Mouse (Mus musculus): ENCODE data around the gene 8030474K03Rik. TPM values are rescaled to one million over a fixed set of nuclear protein-coding genes. Genes with fewer than 3 reads are reported as not detected.

Gene 8030474K03Rik
- polyA plus RNA-seq, 1 experiment, result not detected

DNA sequence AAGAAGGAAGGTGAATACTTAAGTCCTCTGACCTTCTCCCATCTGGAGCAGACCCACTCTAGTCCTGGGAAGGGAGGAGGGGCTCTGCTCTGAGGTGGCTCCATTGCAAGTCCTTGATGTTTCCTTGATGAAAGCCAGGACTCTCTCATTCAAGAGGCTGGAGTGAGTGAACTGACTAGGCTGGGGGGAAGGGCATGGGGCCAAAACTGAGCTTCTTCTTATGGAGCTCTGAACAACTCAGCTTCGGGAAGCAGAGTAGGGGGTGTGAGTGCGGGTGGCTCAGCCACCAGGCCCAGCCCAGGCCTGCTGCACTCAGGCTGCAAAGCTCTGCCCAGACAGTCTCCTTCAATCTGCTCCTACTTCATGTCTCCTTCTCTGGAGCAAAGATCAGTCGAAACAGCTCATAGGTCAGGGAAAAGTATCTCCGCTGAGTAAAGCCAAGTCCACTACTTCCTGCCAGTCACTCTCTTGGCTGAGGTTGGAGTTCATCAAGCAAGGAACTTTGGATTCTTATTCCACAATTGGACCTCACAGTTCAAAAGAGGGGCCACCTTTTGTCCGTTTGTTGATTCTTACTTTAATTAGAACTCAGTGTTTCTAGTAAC, 52.8 kb downstream of the 8030474K03Rik start:
- H3K4me1 ChIP-seq (ENCODE audit: control insufficient read depth, insufficient read depth, insufficient read length), result no peaks in the 10 kb centered on the region; the same call in 1 of the 2 replicates
- no peak for TF ChIP-seq CTCF (IDR thresholded peaks at IDR 0.05; ENCODE audit: extremely low read depth, insufficient read depth, insufficient read length, insufficient replicate concordance)
- no peak for TF ChIP-seq POLR2A (IDR thresholded peaks at IDR 0.05; ENCODE audit: low read depth, low read length)
- DNase-seq (ENCODE audit: low read depth in 1 of 2, low spot score in 2 of 2), result no peak
- H3K27ac ChIP-seq (ENCODE audit: insufficient read depth, low read length), result no peak overlapping the region
- 84% methylated on average over 5 of the region's 5 CpGs for WGBS
- no peak overlapping the region for H3K4me3 ChIP-seq (ENCODE audit: extremely low read depth, insufficient read depth, insufficient read length)
- peaks cover 6% of the 10 kb centered on the region; the same call in 1 of the 2 replicates for H3K27me3 ChIP-seq (ENCODE audit: control insufficient read depth, insufficient read depth, low read length)
- no peaks in the 10 kb centered on the region for H3K36me3 ChIP-seq (ENCODE audit: control insufficient read depth, insufficient read depth, low read length)

Other genes with a start within 250 kb of the 8030474K03Rik start
- gene Ogt, start 154.6 kb upstream of the 8030474K03Rik start, polyA plus RNA-seq (2012; rRNA removed), result 54.3 and 63.7 TPM in 2 replicates
- 36.2 and 42.0 TPM in 2 replicates for gene Cxcr3, start 60.4 kb upstream of the 8030474K03Rik start, polyA plus RNA-seq (2012; rRNA removed)
- gene Gm4779, start 233 bp upstream of the 8030474K03Rik start, polyA plus RNA-seq (2012; rRNA removed), result 0.31 TPM in 1 of 2 replicates, not detected in the other
- gene Nhsl2, start 54.7 kb downstream of the 8030474K03Rik start, polyA plus RNA-seq (2012; rRNA removed), result 1.2 and 1.8 TPM in 2 replicates

All from spleen, adult 2 months (tissue).